Mouse (Mus musculus) midbrain, embryonic 10.5 days (tissue): Measurements from ENCODE around the gene Exosc1. TPM values are rescaled to one million over a fixed set of nuclear protein-coding genes. Genes with fewer than 3 reads are reported as not detected.
"Not testable (repeated sequence)": the region's sequence is repeated elsewhere in the genome, so short reads cannot be mapped to it uniquely, and the experiment has no call there.

Source experiments
- DNase-seq: peaks from one replicate; pipeline ENCODE4 v3.0.0-alpha.2; 2017; ENCODE audit warnings: low spot score
- H3K27ac ChIP-seq: fragments of 300-500 bp; sonication (generic); replicated peaks from 2 replicates; pipeline ENCODE4 v1.5.1; 2016; ENCODE audit warnings: mild to moderate bottlenecking
- H3K27me3 ChIP-seq: fragments of 300-500 bp; sonication (generic); 2 replicates; pipeline ENCODE4 v1.6.1; 2016; ENCODE audit warnings: low read depth, mild to moderate bottlenecking; ENCODE audit not compliant: poor library complexity, severe bottlenecking
- H3K36me3 ChIP-seq: fragments of 300-500 bp; sonication (generic); 2 replicates; pipeline ENCODE4 v1.6.1; 2016; ENCODE audit warnings: mild to moderate bottlenecking, moderate library complexity
- H3K4me1 ChIP-seq: fragments of 300-500 bp; sonication (generic); 2 replicates; pipeline ENCODE4 v1.6.1; 2016
- H3K4me3 ChIP-seq: fragments of 300-500 bp; sonication (generic); 2 replicates; pipeline ENCODE4 v1.5.1; 2016; ENCODE audit warnings: mild to moderate bottlenecking, moderate library complexity
- H3K9me3 ChIP-seq: fragments of 300-500 bp; sonication (generic); replicated peaks from 2 replicates; pipeline ENCODE4 v1.6.1; 2016; ENCODE audit warnings: mild to moderate bottlenecking
- WGBS: fragments of 180-500 bp; shearing (Covaris S2); methylation state at CpG from one replicate; pipeline ENCODE4 v1.1.7; 2016; 5-methylcytosine and 5-hydroxymethylcytosine counted together
- polyA plus RNA-seq: library from polyadenylated mRNA; unstranded; fragments of >200 nt; fragmentation: Nextera tagmentation; extraction: Ambion mirVana; gene quantifications from 2 replicates; pipeline ENCODE4 v1.2.1, GENCODE M21; 2016

The Exosc1 gene
- polyA plus RNA-seq, 1 experiment from 2014 or later = 96.4 TPM

- H3K27ac ChIP-seq = no peak overlapping the region
- H3K4me1 ChIP-seq = peaks cover 13% of the 10 kb centered on the region
- peaks cover 73% of the 10 kb centered on the region for H3K36me3 ChIP-seq
- no peaks in the 10 kb centered on the region for H3K9me3 ChIP-seq
- DNase-seq = no peak
- no peak overlapping the region for H3K4me3 ChIP-seq
- 95% methylated on average over 5 of the region's 5 CpGs for WGBS
- no peaks in the 10 kb centered on the region for H3K27me3 ChIP-seq
Measured at GRCm38 (mm10) chr19:41938539-41938938, 5.3 kb upstream of the Exosc1 start.

- 92% methylated on average over 1 of the region's 1 CpGs for WGBS
- DNase-seq = no peak
- no peaks in the 10 kb centered on the region for H3K9me3 ChIP-seq
Measured at GRCm38 (mm10) chr19:41935921-41936320, 2.7 kb upstream of the Exosc1 start.

GRCm38 (mm10) chr19:41934124-41934523 is 901 bp upstream of the Exosc1 start:
- Histone ChIP-seq H3K36me3 (peaks cover 49% of the 10 kb centered on the region), H3K4me3 (peak overlapping the region; percentile 98), H3K27me3 (no peaks in the 10 kb centered on the region), H3K4me1 (peaks cover 24% of the 10 kb centered on the region), H3K9me3 (no peaks in the 10 kb centered on the region), H3K27ac (peak overlapping the region; percentile 90)
- WGBS = 38% methylated on average over 6 of the region's 6 CpGs
- DNase-seq = no peak

More at GRCm38 (mm10) chr19:41935921-41936320, 2.7 kb upstream of the Exosc1 start:
- peaks cover 24% of the 10 kb centered on the region for H3K4me1 ChIP-seq
- peaks cover 52% of the 10 kb centered on the region for H3K36me3 ChIP-seq
- no peak overlapping the region for H3K4me3 ChIP-seq
- H3K27ac ChIP-seq = no peak overlapping the region
- no peaks in the 10 kb centered on the region for H3K27me3 ChIP-seq

GRCm38 (mm10) chr19:41932686-41933085 is 537 bp downstream of the Exosc1 start:
- Histone ChIP-seq H3K36me3 (peaks cover 51% of the 10 kb centered on the region), H3K27me3 (no peaks in the 10 kb centered on the region), H3K4me3 (peak overlapping the region; percentile 98), H3K4me1 (peaks cover 24% of the 10 kb centered on the region), H3K27ac (peak overlapping the region; percentile 90), H3K9me3 (no peaks in the 10 kb centered on the region)
- no peak for DNase-seq
- WGBS = under 1% methylated on average over 28 of the region's 28 CpGs

- H3K36me3 ChIP-seq = peaks cover 87% of the 10 kb centered on the region
- WGBS = 83% methylated on average over 5 of the region's 5 CpGs
Measured at GRCm38 (mm10) chr19:41920412-41921067, 12.7 kb downstream of the Exosc1 start.

GRCm38 (mm10) chr19:41919471-41919870 is 13.8 kb downstream of the Exosc1 start:
- H3K4me3 ChIP-seq = no peak overlapping the region
- no peak for DNase-seq
- H3K4me1 ChIP-seq = peaks cover 6% of the 10 kb centered on the region
- no peaks in the 10 kb centered on the region for H3K27me3 ChIP-seq
- no peaks in the 10 kb centered on the region for H3K9me3 ChIP-seq
- H3K27ac ChIP-seq = no peak overlapping the region
- H3K36me3 ChIP-seq = peaks cover 91% of the 10 kb centered on the region
- 80% methylated on average over 4 of the region's 4 CpGs for WGBS

More at GRCm38 (mm10) chr19:41920412-41921067, 12.7 kb downstream of the Exosc1 start:
- Histone ChIP-seq H3K4me3 (no peak overlapping the region), H3K4me1 (no peaks in the 10 kb centered on the region), H3K9me3 (no peaks in the 10 kb centered on the region), H3K27ac (no peak overlapping the region), H3K27me3 (no peaks in the 10 kb centered on the region)
- no peak for DNase-seq

GRCm38 (mm10) chr19:41916853-41917252 is 16.4 kb downstream of the Exosc1 start:
- peaks cover 25% of the 10 kb centered on the region for H3K4me1 ChIP-seq
- no peaks in the 10 kb centered on the region for H3K9me3 ChIP-seq
- WGBS = 93% methylated on average over 4 of the region's 4 CpGs
- no peak overlapping the region for H3K27ac ChIP-seq
- no peak for DNase-seq
- no peak overlapping the region for H3K4me3 ChIP-seq
- no peaks in the 10 kb centered on the region for H3K27me3 ChIP-seq
- H3K36me3 ChIP-seq = peaks cover 77% of the 10 kb centered on the region

- H3K27me3 ChIP-seq = no peaks in the 10 kb centered on the region
- 89% methylated on average over 3 of the region's 3 CpGs for WGBS
- no peak overlapping the region for H3K27ac ChIP-seq
- H3K36me3 ChIP-seq = peaks cover 61% of the 10 kb centered on the region
- DNase-seq = no peak
- H3K4me1 ChIP-seq = peaks cover 30% of the 10 kb centered on the region
- H3K9me3 ChIP-seq = no peaks in the 10 kb centered on the region
- no peak overlapping the region for H3K4me3 ChIP-seq
Measured at GRCm38 (mm10) chr19:41915294-41915693, 17.9 kb downstream of the Exosc1 start.

GRCm38 (mm10) chr19:41914592-41914882 is 18.7 kb downstream of the Exosc1 start:
- not testable (repeated sequence) for DNase-seq, H3K27me3 ChIP-seq, H3K9me3 ChIP-seq, H3K27ac ChIP-seq
- Histone ChIP-seq H3K36me3 (peaks cover 54% of the 10 kb centered on the region), H3K4me3 (peak overlapping the region; percentile 84), H3K4me1 (peaks cover 30% of the 10 kb centered on the region)

GRCm38 (mm10) chr19:41913774-41914591 is 19.2 kb downstream of the Exosc1 start:
- 43% methylated on average over 6 of the region's 6 CpGs for whole genome bisulfite sequencing
- DNase-seq = no peak
- Histone ChIP-seq H3K9me3 (no peaks in the 10 kb centered on the region), H3K27me3 (no peaks in the 10 kb centered on the region), H3K27ac (peak overlapping the region; percentile 97), H3K4me3 (peak overlapping the region; percentile 84), H3K36me3 (peaks cover 48% of the 10 kb centered on the region), H3K4me1 (peaks cover 30% of the 10 kb centered on the region)

- Histone ChIP-seq H3K4me1 (peaks cover 30% of the 10 kb centered on the region), H3K27ac (peak overlapping the region; percentile 97), H3K36me3 (peaks cover 41% of the 10 kb centered on the region), H3K27me3 (no peaks in the 10 kb centered on the region), H3K4me3 (peak overlapping the region; percentile 84), H3K9me3 (no peaks in the 10 kb centered on the region)
- DNase-seq = peak; percentile 62
- WGBS = under 1% methylated on average over 53 of the region's 53 CpGs
Measured at GRCm38 (mm10) chr19:41912121-41913080, 20.8 kb downstream of the Exosc1 start.
